14 mouse cellular contexts compared by ENCODE assay signal in the genomic region with DNA sequence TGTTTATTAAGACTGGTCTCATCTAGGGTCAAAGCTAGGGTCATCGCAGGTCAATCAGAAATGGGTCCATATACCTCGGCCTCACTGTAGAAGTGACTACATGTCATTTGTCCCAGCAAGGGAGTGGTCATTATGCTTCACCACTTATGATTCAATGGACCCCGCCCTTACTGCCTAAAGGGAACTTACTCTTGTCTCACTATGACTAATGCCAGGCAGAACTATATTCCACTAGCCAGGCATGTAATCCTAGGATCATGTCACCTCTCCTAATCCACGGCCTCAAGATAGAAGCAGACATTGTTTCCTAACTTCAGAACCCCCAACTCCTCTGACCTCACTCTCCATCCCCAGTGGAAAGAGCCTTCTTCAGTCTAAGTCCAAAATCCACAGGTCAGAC.
"Had no signal": no experiment of that assay in that cellular context is flagged by ENCODE, and none has a peak within 500 bp of the region (broad histone marks: within the 10 kb centered on the region; RNA-seq: fewer than 3 reads in every experiment).

No protein-coding gene starts in this region.

- H3K9ac ChIP-seq: liver, embryonic 13.5 days; liver, postnatal 0 days; lung, embryonic 15.5 days; midbrain, embryonic 15.5 days; neural tube, embryonic 15.5 days had no signal

- H3K4me1 ChIP-seq: midbrain, embryonic 15.5 days; neural tube, embryonic 15.5 days had no signal

- H3K9me3 ChIP-seq: limb, embryonic 10.5 days; liver, embryonic 13.5 days; lung, embryonic 15.5 days; midbrain, embryonic 15.5 days; neural tube, embryonic 15.5 days had no signal

- H3K4me2 ChIP-seq: liver, embryonic 13.5 days; lung, embryonic 15.5 days; midbrain, embryonic 15.5 days; neural tube, embryonic 15.5 days had no signal

- ATAC-seq: liver, postnatal 0 days; midbrain, embryonic 15.5 days had no signal

- H3K36me3 ChIP-seq: limb, embryonic 10.5 days; liver, embryonic 13.5 days; lung, embryonic 15.5 days; midbrain, embryonic 15.5 days; neural tube, embryonic 15.5 days had no signal

- H3K4me3 ChIP-seq: left cerebral cortex, adult 2 months; limb, embryonic 10.5 days; liver, embryonic 13.5 days; lung, embryonic 15.5 days; midbrain, embryonic 15.5 days; neural tube, embryonic 15.5 days had no signal

- DNase-seq: kidney, adult 11 months; kidney, adult 9 months; kidney, postnatal 10 days; liver, embryonic 13.5 days; liver, postnatal 0 days; lung, postnatal 14 days; thymus, adult 2 months; thymus, postnatal 25 days had no signal

- H3K27ac ChIP-seq: left cerebral cortex, adult 2 months; limb, embryonic 10.5 days; liver, embryonic 13.5 days; lung, embryonic 15.5 days; macrophage; midbrain, embryonic 15.5 days; neural tube, embryonic 15.5 days had no signal

- H3K27me3 ChIP-seq: liver, embryonic 13.5 days; lung, embryonic 15.5 days; midbrain, embryonic 15.5 days; neural tube, embryonic 15.5 days had no signal
